Mouse (Mus musculus): ENCODE data around the gene Rtkn. TPM values are rescaled to one million over a fixed set of nuclear protein-coding genes. Genes with fewer than 3 reads are reported as not detected.

Gene Rtkn
- 7.2 and 9.3 TPM in 2 replicates for polyA plus RNA-seq (2015; fragmentation: Nextera tagmentation; extraction: Ambion mirVana)

GRCm38 (mm10) chr6:83134951-83135513, at the start of gene Rtkn:
Gene Rtkn, plus strand, starts transcription at chr6:83135463.

GRCm38 (mm10) chr6:83086121-83087035, 48.9 kb upstream of the Rtkn start, which contains the start of gene Lbx2:
Gene Lbx2, plus strand, starts transcription at chr6:83086367.

GRCm38 (mm10) chr6:83101316-83101687, 34.0 kb upstream of the Rtkn start, which contains the start of the genes Ccdc142 and Gm42688:
Gene Ccdc142, plus strand, starts transcription at chr6:83101601.
Gene Gm42688, plus strand, starts transcription at chr6:83101617.

GRCm38 (mm10) chr6:83108762-83109668, 26.2 kb upstream of the Rtkn start, which contains the start of gene Mrpl53:
Gene Mrpl53, plus strand, starts transcription at chr6:83109040.

GRCm38 (mm10) chr6:83115011-83115671, 20.1 kb upstream of the Rtkn start, which contains the start of gene Mogs:
Gene Mogs, plus strand, starts transcription at chr6:83115496.

GRCm38 (mm10) chr6:83120930-83121862, 14.1 kb upstream of the Rtkn start, which contains the start of gene Wbp1:
Gene Wbp1, minus strand, starts transcription at chr6:83121559.

GRCm38 (mm10) chr6:83125331-83125730, 9.9 kb upstream of the Rtkn start, which contains the start of gene Ino80b:
Gene Ino80b, minus strand, starts transcription at chr6:83125431.

GRCm38 (mm10) chr6:83156259-83156684, 21.0 kb downstream of the Rtkn start, which contains the start of the genes Wdr54 and 1700003E16Rik:
Gene Wdr54, minus strand, starts transcription at chr6:83156397.
Gene 1700003E16Rik, plus strand, starts transcription at chr6:83156404.

GRCm38 (mm10) chr6:83165607-83166242, 30.5 kb downstream of the Rtkn start, which contains the start of gene Dctn1:
Gene Dctn1, plus strand, starts transcription at chr6:83165920.

MicroRNAs within 50 kb of the gene (microRNA counts, 519-probe panel; counts per million panel counts)
- microRNA mmu-miR-3470a+mmu-miR-3470b, result not detected

Small RNA genes within 50 kb of the gene (microRNA-seq; reads per million reads assigned to microRNA genes)
- not detected for gene Mir3470a

Other genes with a start within 250 kb of the Rtkn start
- 0.08 and 0.22 TPM in 2 replicates for gene Sema4f, start 195.7 kb upstream of the Rtkn start, polyA plus RNA-seq (2015; fragmentation: Nextera tagmentation; extraction: Ambion mirVana)
- 0.23 and 0.34 TPM in 2 replicates for gene M1ap, start 188.6 kb upstream of the Rtkn start, polyA plus RNA-seq (2015; fragmentation: Nextera tagmentation; extraction: Ambion mirVana)
- 20.9 TPM in 2 replicates for gene Dok1, start 102.0 kb upstream of the Rtkn start, polyA plus RNA-seq (2015; fragmentation: Nextera tagmentation; extraction: Ambion mirVana)
- 9.6 and 9.8 TPM in 2 replicates for gene Loxl3, start 101.3 kb upstream of the Rtkn start, polyA plus RNA-seq (2015; fragmentation: Nextera tagmentation; extraction: Ambion mirVana)
- 130 and 134 TPM in 2 replicates for gene Aup1, start 80.9 kb upstream of the Rtkn start, polyA plus RNA-seq (2015; fragmentation: Nextera tagmentation; extraction: Ambion mirVana)
- 66.1 and 69.7 TPM in 2 replicates for gene Htra2, start 80.2 kb upstream of the Rtkn start, polyA plus RNA-seq (2015; fragmentation: Nextera tagmentation; extraction: Ambion mirVana)
- gene Dqx1, start 77.6 kb upstream of the Rtkn start, polyA plus RNA-seq (2015; fragmentation: Nextera tagmentation; extraction: Ambion mirVana), result 3.3 and 4.1 TPM in 2 replicates
- 0.46 and 0.62 TPM in 2 replicates for gene Tlx2, start 65.2 kb upstream of the Rtkn start, polyA plus RNA-seq (2015; fragmentation: Nextera tagmentation; extraction: Ambion mirVana)
- 9.2 and 12.1 TPM in 2 replicates for gene Pcgf1, start 57.6 kb upstream of the Rtkn start, polyA plus RNA-seq (2015; fragmentation: Nextera tagmentation; extraction: Ambion mirVana)
- gene Lbx2, start 49.1 kb upstream of the Rtkn start, polyA plus RNA-seq (2015; fragmentation: Nextera tagmentation; extraction: Ambion mirVana), result 0.21 TPM in 1 of 2 replicates, not detected in the other
- 0.71 and 0.80 TPM in 2 replicates for gene Ccdc142, start 33.9 kb upstream of the Rtkn start, polyA plus RNA-seq (2015; fragmentation: Nextera tagmentation; extraction: Ambion mirVana)
- gene Gm42688, start 33.8 kb upstream of the Rtkn start, polyA plus RNA-seq (2015; fragmentation: Nextera tagmentation; extraction: Ambion mirVana), result 0.82 and 1.1 TPM in 2 replicates
- 127 TPM in 2 replicates for gene Mrpl53, start 26.4 kb upstream of the Rtkn start, polyA plus RNA-seq (2015; fragmentation: Nextera tagmentation; extraction: Ambion mirVana)
- gene Mogs, start 20.0 kb upstream of the Rtkn start, polyA plus RNA-seq (2015; fragmentation: Nextera tagmentation; extraction: Ambion mirVana), result 18.7 and 21.6 TPM in 2 replicates
- 48.6 and 53.4 TPM in 2 replicates for gene Wbp1, start 13.9 kb upstream of the Rtkn start, polyA plus RNA-seq (2015; fragmentation: Nextera tagmentation; extraction: Ambion mirVana)
- gene Ino80b, start 10.0 kb upstream of the Rtkn start, polyA plus RNA-seq (2015; fragmentation: Nextera tagmentation; extraction: Ambion mirVana), result 7.6 and 8.2 TPM in 2 replicates
- 1.6 and 1.8 TPM in 2 replicates for gene Wdr54, start 20.9 kb downstream of the Rtkn start, polyA plus RNA-seq (2015; fragmentation: Nextera tagmentation; extraction: Ambion mirVana)
- 0.51 and 0.66 TPM in 2 replicates for gene 1700003E16Rik, start 20.9 kb downstream of the Rtkn start, polyA plus RNA-seq (2015; fragmentation: Nextera tagmentation; extraction: Ambion mirVana)
- 62.5 and 72.3 TPM in 2 replicates for gene Dctn1, start 30.5 kb downstream of the Rtkn start, polyA plus RNA-seq (2015; fragmentation: Nextera tagmentation; extraction: Ambion mirVana)
- gene Slc4a5, start 84.4 kb downstream of the Rtkn start, polyA plus RNA-seq (2015; fragmentation: Nextera tagmentation; extraction: Ambion mirVana), result 0.17 TPM in 1 of 2 replicates, not detected in the other
- 26.2 and 28.9 TPM in 2 replicates for gene Mthfd2, start 190.4 kb downstream of the Rtkn start, polyA plus RNA-seq (2015; fragmentation: Nextera tagmentation; extraction: Ambion mirVana)
- gene Mob1a, start 190.6 kb downstream of the Rtkn start, polyA plus RNA-seq (2015; fragmentation: Nextera tagmentation; extraction: Ambion mirVana), result 36.6 and 42.2 TPM in 2 replicates
- gene Bola3, start 213.7 kb downstream of the Rtkn start, polyA plus RNA-seq (2015; fragmentation: Nextera tagmentation; extraction: Ambion mirVana), result 134 and 157 TPM in 2 replicates